Mouse (Mus musculus) lung, embryonic 14.5 days (tissue): Measurements from ENCODE around the gene Arhgef11. TPM values are rescaled to one million over a fixed set of nuclear protein-coding genes. Genes with fewer than 3 reads are reported as not detected.

Source experiments
- ATAC-seq: fragments of 200-750 bp; cut with Nextera tagmentation; 2 replicates; pipeline ENCODE4 v1.8.0; 2017; ENCODE audit warnings: mild to moderate bottlenecking, moderate TSS enrichment, moderate library complexity; ENCODE audit not compliant: insufficient read depth
- DNase-seq: peaks from one replicate; pipeline ENCODE4 v3.0.0-alpha.2; 2015
- H3K27ac ChIP-seq: fragments of 300-500 bp; sonication (generic); 2 replicates; pipeline ENCODE4 v1.5.1; 2014; ENCODE audit warnings: low read depth, mild to moderate bottlenecking, moderate library complexity
- H3K27me3 ChIP-seq: fragments of 300-500 bp; sonication (generic); 2 replicates; pipeline ENCODE4 v1.6.1; 2014; ENCODE audit warnings: low read length, control low read depth; ENCODE audit not compliant: insufficient read depth
- H3K36me3 ChIP-seq: fragments of 300-500 bp; sonication (generic); 2 replicates; pipeline ENCODE4 v1.6.1; 2014; ENCODE audit warnings: control low read depth; ENCODE audit not compliant: insufficient read depth
- H3K4me1 ChIP-seq: fragments of 300-500 bp; sonication (generic); 2 replicates; pipeline ENCODE4 v1.6.1; 2014; ENCODE audit warnings: antibody characterized with exemption, control low read depth; ENCODE audit not compliant: insufficient read depth
- H3K4me2 ChIP-seq: fragments of 300-500 bp; sonication (generic); 2 replicates; pipeline ENCODE4 v1.6.1; 2014; ENCODE audit warnings: mild to moderate bottlenecking
- H3K4me3 ChIP-seq: fragments of 300-500 bp; sonication (generic); 2 replicates; pipeline ENCODE4 v1.5.1; 2014; ENCODE audit warnings: low read depth, low read length
- H3K9ac ChIP-seq: fragments of 300-500 bp; sonication (generic); 2 replicates; pipeline ENCODE4 v1.6.1; 2014
- H3K9me3 ChIP-seq: fragments of 300-500 bp; sonication (generic); 2 replicates; pipeline ENCODE4 v1.6.1; 2016; ENCODE audit warnings: low read depth, low read length, control low read depth
- CTCF ChIP-seq: IDR thresholded peaks from 2 replicates; pipeline ENCODE4 v1.5.1; 2016; ENCODE audit warnings: antibody characterized with exemption, low read depth
- WGBS: fragments of 180-500 bp; shearing (Covaris S2); extraction: QIAGEN DNeasy Blood & Tissue Kit; methylation state at CpG from one replicate; pipeline ENCODE4 v1.1.7; 2014; 5-methylcytosine and 5-hydroxymethylcytosine counted together
- polyA plus RNA-seq: library from polyadenylated mRNA; unstranded; fragments of >200 nt; fragmentation: Nextera tagmentation; extraction: Ambion mirVana; gene quantifications from 2 replicates; pipeline ENCODE4 v1.2.1, GENCODE M21; 2014

Gene Arhgef11
- polyA plus RNA-seq, 1 experiment from 2014 or later = 18.8 TPM

DNA sequence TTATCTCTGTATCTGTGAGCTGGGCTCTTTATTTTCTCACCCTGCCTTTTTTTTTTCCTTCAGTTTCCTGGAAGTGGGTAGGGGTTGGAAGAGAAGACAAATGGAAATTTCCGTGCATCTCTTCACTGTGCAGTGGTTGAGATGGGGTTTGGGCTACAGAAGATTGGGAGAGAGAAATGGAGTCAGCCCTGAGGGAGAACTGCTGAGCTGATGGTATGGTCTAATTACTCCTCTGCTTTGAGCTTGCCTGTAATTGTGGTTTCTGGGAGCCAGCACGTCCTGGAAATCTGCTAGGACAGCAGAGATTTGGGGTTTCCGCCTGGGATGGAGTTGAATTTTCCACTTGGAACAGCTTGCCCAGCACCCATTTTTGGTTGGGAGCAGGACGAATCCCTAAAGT lies 43.1 kb downstream of the Arhgef11 start:
- Histone ChIP-seq H3K4me2 (no peak overlapping the region), H3K9ac (no peak overlapping the region), H3K4me3 (no peak overlapping the region), H3K4me1 (no peaks in the 10 kb centered on the region), H3K9me3 (no peaks in the 10 kb centered on the region), H3K36me3 (no peaks in the 10 kb centered on the region), H3K27ac (no peak overlapping the region), H3K27me3 (no peaks in the 10 kb centered on the region)
- TF ChIP-seq CTCF = no peak
- WGBS = 90% methylated on average over 4 of the region's 4 CpGs
- DNase-seq (no peak), ATAC-seq (no peak)

DNA sequence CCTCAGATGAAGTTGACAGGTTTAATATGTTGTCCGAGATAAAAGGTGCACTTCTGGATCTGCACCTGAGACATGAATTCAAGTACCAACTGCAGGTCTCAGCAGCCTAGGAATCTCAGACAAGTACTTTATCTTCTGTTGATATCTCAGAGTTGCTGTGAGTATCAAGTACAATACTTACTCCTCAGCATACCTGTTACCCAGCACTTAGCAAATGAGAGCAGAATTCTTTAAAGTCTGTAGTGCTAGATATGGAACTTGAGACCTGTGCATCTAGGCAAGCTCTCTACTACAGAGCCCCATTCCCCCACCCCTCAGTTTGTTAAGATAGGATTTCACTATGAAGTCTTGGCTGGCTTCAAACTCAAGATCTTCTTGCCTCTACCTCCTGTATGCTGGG lies 43.9 kb downstream of the Arhgef11 start:
- Histone ChIP-seq H3K4me1 (no peaks in the 10 kb centered on the region), H3K36me3 (no peaks in the 10 kb centered on the region), H3K9me3 (no peaks in the 10 kb centered on the region), H3K4me3 (no peak overlapping the region), H3K4me2 (no peak overlapping the region), H3K27me3 (no peaks in the 10 kb centered on the region), H3K27ac (no peak overlapping the region), H3K9ac (no peak overlapping the region)
- no peak for DNase-seq
- ATAC-seq = no peak
- 82% methylated on average over 1 of the region's 1 CpGs for WGBS
- TF ChIP-seq CTCF = no peak

DNA sequence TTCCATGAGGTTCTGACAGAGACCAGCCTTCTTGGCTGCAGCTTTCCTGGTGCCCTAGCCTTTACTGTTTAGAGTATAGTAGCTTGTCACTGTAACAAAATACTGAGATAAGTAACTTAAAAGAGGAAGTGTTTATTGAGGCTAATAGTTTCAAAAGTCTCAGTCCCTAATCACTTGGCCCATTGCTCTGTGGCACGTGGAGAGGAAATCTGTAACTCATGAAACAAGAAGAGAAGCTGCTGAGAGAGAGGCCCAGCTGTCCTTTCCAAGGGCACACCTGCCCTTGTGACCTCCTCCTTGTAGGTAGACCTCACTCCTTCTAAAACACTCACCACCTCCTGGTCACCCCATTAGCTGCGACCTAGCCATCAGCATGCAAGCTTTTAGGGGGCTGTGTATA lies 101.2 kb downstream of the Arhgef11 start:
- Histone ChIP-seq H3K36me3 (peaks cover 63% of the 10 kb centered on the region), H3K9me3 (no peaks in the 10 kb centered on the region), H3K27ac (no peak overlapping the region), H3K4me3 (no peak overlapping the region), H3K4me1 (no peaks in the 10 kb centered on the region), H3K27me3 (no peaks in the 10 kb centered on the region), H3K4me2 (no peak overlapping the region), H3K9ac (no peak overlapping the region)
- no peak for DNase-seq
- WGBS = 59% methylated on average over 2 of the region's 2 CpGs
- no peak for ATAC-seq
- no peak for TF ChIP-seq CTCF

DNA sequence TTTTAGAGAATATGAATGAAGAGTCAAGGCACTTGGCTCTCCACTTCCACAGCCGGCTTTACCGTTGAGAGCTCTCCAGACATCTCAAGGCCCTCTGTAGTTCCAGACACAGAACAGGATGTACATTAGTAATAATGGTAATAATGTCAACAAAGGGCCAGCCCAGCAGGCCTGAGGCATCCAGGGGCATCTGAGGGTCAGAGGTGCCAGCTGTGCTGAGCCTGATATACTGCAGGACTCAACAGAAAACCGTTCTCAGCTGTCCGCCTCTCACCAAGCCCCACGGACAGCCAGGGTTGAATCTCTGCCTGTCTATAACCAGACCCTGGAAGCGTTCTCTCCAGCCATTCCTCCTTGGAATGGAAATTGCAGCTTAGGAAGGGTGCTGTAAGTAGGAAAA lies 107.2 kb downstream of the Arhgef11 start:
- no peak overlapping the region for H3K27ac ChIP-seq
- H3K4me2 ChIP-seq = no peak overlapping the region
- ATAC-seq (no peak), DNase-seq (no peak)
- H3K27me3 ChIP-seq = no peaks in the 10 kb centered on the region
- WGBS = 57% methylated on average over 6 of the region's 6 CpGs
- peaks cover 75% of the 10 kb centered on the region for H3K36me3 ChIP-seq
- no peak overlapping the region for H3K9ac ChIP-seq
- no peak overlapping the region for H3K4me3 ChIP-seq
- no peaks in the 10 kb centered on the region for H3K4me1 ChIP-seq
- TF ChIP-seq CTCF = no peak
- no peaks in the 10 kb centered on the region for H3K9me3 ChIP-seq

DNA sequence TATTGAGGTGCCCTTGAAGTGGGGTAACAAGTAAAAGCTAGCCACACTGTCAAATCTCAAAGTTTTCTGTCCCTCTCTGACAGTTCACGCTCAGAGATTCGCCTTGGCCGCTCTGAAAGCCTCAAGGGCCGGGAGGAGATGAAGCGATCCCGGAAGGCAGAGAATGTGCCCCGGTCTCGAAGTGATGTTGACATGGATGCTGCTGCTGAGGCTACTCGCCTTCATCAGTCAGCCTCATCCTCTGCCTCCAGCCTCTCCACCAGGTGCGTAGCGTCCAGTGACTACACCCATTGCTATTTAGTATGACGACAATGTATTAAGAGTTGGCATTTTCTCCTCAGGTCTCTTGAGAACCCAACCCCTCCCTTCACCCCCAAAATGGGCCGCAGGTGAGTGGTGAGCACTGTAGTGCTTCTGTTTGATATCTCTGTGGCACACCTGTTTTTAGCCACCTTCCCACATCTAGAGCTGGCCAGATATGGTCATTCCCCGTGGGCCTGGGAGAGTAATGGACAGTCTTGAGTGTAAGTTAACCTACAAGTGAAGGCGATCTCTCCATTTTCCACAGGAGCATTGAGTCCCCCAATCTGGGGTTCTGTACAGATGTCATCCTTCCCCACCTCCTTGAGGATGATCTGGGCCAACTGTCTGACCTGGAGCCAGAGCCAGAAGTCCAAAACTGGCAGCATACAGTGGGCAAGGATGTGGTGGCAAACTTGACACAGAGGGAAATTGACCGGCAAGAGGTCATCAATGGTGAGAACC lies 108.2 kb downstream of the Arhgef11 start:
- ATAC-seq (no peak), DNase-seq (no peak)

DNA sequence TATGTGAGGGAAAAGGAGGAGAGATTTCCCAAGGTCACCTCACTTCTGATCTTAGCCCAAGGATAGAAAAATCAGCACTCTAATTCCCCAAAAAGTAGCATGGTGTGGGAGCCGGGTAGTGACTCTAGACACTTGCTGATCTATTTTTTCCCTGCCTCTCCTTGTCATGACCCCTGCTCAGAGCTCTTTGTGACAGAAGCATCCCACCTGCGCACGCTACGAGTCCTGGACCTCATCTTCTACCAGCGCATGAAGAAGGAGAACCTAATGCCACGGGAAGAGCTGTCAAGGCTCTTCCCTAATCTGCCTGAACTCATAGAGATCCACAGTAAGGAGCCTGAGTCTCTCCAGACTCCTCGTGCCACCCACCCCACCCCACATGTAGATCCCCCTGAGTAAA lies 108.8 kb downstream of the Arhgef11 start:
- Histone ChIP-seq H3K36me3 (peaks cover 81% of the 10 kb centered on the region), H3K9ac (no peak overlapping the region), H3K9me3 (no peaks in the 10 kb centered on the region), H3K27ac (no peak overlapping the region), H3K4me2 (no peak overlapping the region), H3K4me3 (no peak overlapping the region), H3K4me1 (no peaks in the 10 kb centered on the region), H3K27me3 (no peaks in the 10 kb centered on the region)
- WGBS = 94% methylated on average over 7 of the region's 7 CpGs
- no peak for DNase-seq
- ATAC-seq = no peak
- no peak for TF ChIP-seq CTCF

More for the DNA sequence above, 108.2 kb downstream of the Arhgef11 start:
- Histone ChIP-seq H3K4me2 (no peak overlapping the region), H3K27ac (no peak overlapping the region), H3K4me1 (no peaks in the 10 kb centered on the region), H3K9me3 (no peaks in the 10 kb centered on the region), H3K9ac (no peak overlapping the region), H3K4me3 (no peak overlapping the region), H3K27me3 (no peaks in the 10 kb centered on the region), H3K36me3 (peaks cover 81% of the 10 kb centered on the region)
- 94% methylated on average over 16 of the region's 16 CpGs for WGBS
- no peak for TF ChIP-seq CTCF

DNA sequence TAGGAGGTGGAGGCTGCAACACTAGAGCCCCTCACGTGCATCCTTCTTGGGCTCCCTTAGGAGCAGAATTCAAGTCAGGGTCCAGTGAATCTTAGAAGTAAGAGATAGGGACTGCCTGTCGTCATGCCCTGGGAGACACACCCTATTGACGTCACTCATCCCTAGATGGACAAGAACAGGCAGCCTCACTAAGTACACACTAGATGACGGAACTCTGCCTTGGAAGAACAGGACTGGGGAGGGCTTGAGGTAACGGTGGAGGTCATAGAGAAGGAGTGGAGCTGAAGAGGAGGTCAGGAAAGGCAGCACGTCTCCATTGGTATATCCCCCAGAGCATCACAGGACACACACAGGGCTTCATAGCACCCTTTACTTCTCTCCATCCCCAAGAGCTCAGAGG lies 111.3 kb downstream of the Arhgef11 start:
- Histone ChIP-seq H3K4me3 (no peak overlapping the region), H3K4me2 (no peak overlapping the region), H3K9ac (no peak overlapping the region), H3K36me3 (peaks cover 92% of the 10 kb centered on the region), H3K9me3 (no peaks in the 10 kb centered on the region), H3K4me1 (no peaks in the 10 kb centered on the region), H3K27ac (no peak overlapping the region), H3K27me3 (no peaks in the 10 kb centered on the region)
- DNase-seq (no peak), ATAC-seq (no peak)
- WGBS = 83% methylated on average over 6 of the region's 6 CpGs
- no peak for TF ChIP-seq CTCF
